24 mouse cellular contexts compared by ENCODE assay signal in genomic region chr4:118398400-118398799, GRCm38 (mm10). TPM values are rescaled to one million over a fixed set of nuclear protein-coding genes. Genes with fewer than 3 reads are reported as not detected.
DNase-seq lines count a peak whose midpoint lies in the region; ATAC-seq and TF ChIP-seq lines count a peak whose summit lies in the region.
"Had no signal": no experiment of that assay in that cellular context is flagged by ENCODE, and none has a peak within 500 bp of the region (broad histone marks: within the 10 kb centered on the region; RNA-seq: fewer than 3 reads in every experiment).

No protein-coding gene starts in this region.

- peak; percentile 26 for DNase-seq in liver, postnatal 0 days
- DNase-seq in liver, embryonic 11.5 days (ENCODE audit: low spot score), result no peak
- peak; percentile 90 for DNase-seq in lung, postnatal 0 days (ENCODE audit: low spot score)
- DNase-seq in lung, postnatal 36 days, result peak; percentile 83
- DNase-seq in midbrain, embryonic 10.5 days (ENCODE audit: low spot score), result no peak
- DNase-seq in hindbrain, embryonic 11.5 days (ENCODE audit: low spot score), result no peak
- no peak for DNase-seq in cerebellum, postnatal 36 days
- DNase-seq: adrenal gland, adult 8-10 months; cerebellum, adult 18-20 months; cerebellum, adult 9-11 months; gastrocnemius, adult 2 months; gastrocnemius, postnatal 36 days; heart, adult 18-20 months; heart, postnatal 14 days had no signal

- no peaks in the 10 kb centered on the region for H3K9me3 ChIP-seq in liver, postnatal 0 days (ENCODE audit: low read length)
- H3K9me3 ChIP-seq in liver, embryonic 11.5 days (ENCODE audit: control insufficient read depth, low read length), result no peaks in the 10 kb centered on the region
- no peaks in the 10 kb centered on the region for H3K9me3 ChIP-seq in lung, postnatal 0 days (ENCODE audit: low read length)
- no peaks in the 10 kb centered on the region for H3K9me3 ChIP-seq in midbrain, embryonic 10.5 days (replicated peaks)
- no peaks in the 10 kb centered on the region for H3K9me3 ChIP-seq in hindbrain, embryonic 11.5 days (ENCODE audit: control insufficient read depth, low read length)
- H3K9me3 ChIP-seq: embryonic facial prominence, embryonic 10.5 days; forebrain, embryonic 10.5 days; heart, embryonic 15.5 days had no signal

- no peak for TF ChIP-seq EP300 in liver, postnatal 0 days (IDR thresholded peaks at IDR 0.05; ENCODE audit: low read depth)
- peak; percentile 83 for TF ChIP-seq EP300 in lung, postnatal 0 days (IDR thresholded peaks at IDR 0.05)

- H3K36me3 ChIP-seq in liver, postnatal 0 days (replicated peaks; ENCODE audit: insufficient read depth, low read length), result peaks cover 81% of the 10 kb centered on the region
- H3K36me3 ChIP-seq in liver, embryonic 11.5 days (ENCODE audit: control insufficient read depth, insufficient read depth, low read length), result peaks cover 49% of the 10 kb centered on the region
- peaks cover 31% of the 10 kb centered on the region; the same call in 1 of the 2 replicates for H3K36me3 ChIP-seq in lung, postnatal 0 days (ENCODE audit: insufficient read depth, low read length)
- peaks cover 100% of the 10 kb centered on the region for H3K36me3 ChIP-seq in midbrain, embryonic 10.5 days
- H3K36me3 ChIP-seq in hindbrain, embryonic 11.5 days (ENCODE audit: control insufficient read depth, insufficient read depth, low read length), result 0 out of 2 replicates have a peak, but pooled peaks cover 6% of the 10 kb centered on the region

- H3K27ac ChIP-seq in liver, postnatal 0 days (ENCODE audit: low read depth), result 0 out of 2 replicates have a peak overlapping the region, but pooled peaks have one; percentile 5
- no peak overlapping the region for H3K27ac ChIP-seq in liver, embryonic 11.5 days (ENCODE audit: low read depth, low read length)
- peak overlapping the region; percentile 72; the same call in 1 of the 2 replicates for H3K27ac ChIP-seq in lung, postnatal 0 days (ENCODE audit: low read length)
- H3K27ac ChIP-seq in midbrain, embryonic 10.5 days (replicated peaks), result no peak overlapping the region
- H3K27ac ChIP-seq in hindbrain, embryonic 11.5 days (ENCODE audit: low read depth, low read length), result no peak overlapping the region
- H3K27ac ChIP-seq: embryonic facial prominence, embryonic 10.5 days; forebrain, embryonic 10.5 days; gastrocnemius, adult 2 months; heart, embryonic 15.5 days; hindbrain, embryonic 14.5 days had no signal

- ATAC-seq in liver, postnatal 0 days, result peak; percentile 23; the same call in 1 of the 2 replicates
- ATAC-seq in liver, embryonic 11.5 days (replicated peaks; ENCODE audit: low FRiP score), result no peak
- peak; percentile 85 for ATAC-seq in lung, postnatal 0 days
- peak; percentile 38; the same call in 1 of the 2 replicates for ATAC-seq in neutrophil, adult 5-6 weeks (ENCODE audit: extremely low read depth, insufficient number of reproducible peaks, low FRiP score, poor library complexity, severe bottlenecking)
- ATAC-seq in hindbrain, embryonic 11.5 days (ENCODE audit: low FRiP score), result no peak
- ATAC-seq: forebrain, embryonic 14.5 days; Patski had no signal

- WGBS in liver, postnatal 0 days (ENCODE audit: insufficient replicate concordance), result 74% methylated on average over 6 of the region's 6 CpGs
- WGBS in liver, embryonic 11.5 days, result 87% methylated on average over 6 of the region's 6 CpGs
- 71% methylated on average over 6 of the region's 6 CpGs for WGBS in lung, postnatal 0 days
- 95% methylated on average over 6 of the region's 6 CpGs for WGBS in midbrain, embryonic 10.5 days
- WGBS in hindbrain, embryonic 11.5 days, result 94% methylated on average over 6 of the region's 6 CpGs

- no peak overlapping the region for H3K4me3 ChIP-seq in liver, postnatal 0 days (ENCODE audit: low read depth, low read length)
- H3K4me3 ChIP-seq in liver, embryonic 11.5 days (ENCODE audit: low read depth, low read length), result no peak overlapping the region
- H3K4me3 ChIP-seq in lung, postnatal 0 days (ENCODE audit: low read depth, low read length), result no peak overlapping the region
- no peak overlapping the region for H3K4me3 ChIP-seq in midbrain, embryonic 10.5 days
- no peak overlapping the region for H3K4me3 ChIP-seq in hindbrain, embryonic 11.5 days (ENCODE audit: low read depth, low read length)
- H3K4me3 ChIP-seq: embryonic facial prominence, embryonic 10.5 days; erythroblast, embryonic 14.5 days; forebrain, embryonic 10.5 days; gastrocnemius, adult 2 months; heart, embryonic 15.5 days had no signal

- TF ChIP-seq CTCF in liver, postnatal 0 days (IDR thresholded peaks at IDR 0.05; ENCODE audit: low read depth), result no peak
- no peak for TF ChIP-seq CTCF in lung, postnatal 0 days (IDR thresholded peaks at IDR 0.05)

- no peak overlapping the region for H3K4me2 ChIP-seq in liver, postnatal 0 days (ENCODE audit: low read depth, low read length)
- no peak overlapping the region for H3K4me2 ChIP-seq in liver, embryonic 11.5 days
- no peak overlapping the region for H3K4me2 ChIP-seq in lung, postnatal 0 days (replicated peaks; ENCODE audit: low read depth, low read length)
- no peak overlapping the region for H3K4me2 ChIP-seq in hindbrain, embryonic 11.5 days (replicated peaks; ENCODE audit: low read depth, low read length)
- H3K4me2 ChIP-seq: heart, embryonic 11.5 days; heart, embryonic 15.5 days; hindbrain, embryonic 14.5 days had no signal

- H3K9ac ChIP-seq in liver, postnatal 0 days (replicated peaks), result no peak overlapping the region
- no peak overlapping the region for H3K9ac ChIP-seq in liver, embryonic 11.5 days (ENCODE audit: low read depth, low read length)
- no peak overlapping the region for H3K9ac ChIP-seq in lung, postnatal 0 days (replicated peaks; ENCODE audit: low read depth)
- H3K9ac ChIP-seq in hindbrain, embryonic 11.5 days (ENCODE audit: low read depth, low read length), result no peak overlapping the region
- H3K9ac ChIP-seq: heart, embryonic 15.5 days; hindbrain, embryonic 14.5 days had no signal

- no peaks in the 10 kb centered on the region for H3K27me3 ChIP-seq in liver, postnatal 0 days (ENCODE audit: insufficient read depth, low read length)
- H3K27me3 ChIP-seq in liver, embryonic 11.5 days (replicated peaks; ENCODE audit: control insufficient read depth, insufficient read depth, low read length), result no peaks in the 10 kb centered on the region
- no peaks in the 10 kb centered on the region for H3K27me3 ChIP-seq in lung, postnatal 0 days (replicated peaks; ENCODE audit: insufficient read depth, low read length)
- H3K27me3 ChIP-seq in midbrain, embryonic 10.5 days (ENCODE audit: low read depth, poor library complexity, severe bottlenecking), result no peaks in the 10 kb centered on the region
- H3K27me3 ChIP-seq in hindbrain, embryonic 11.5 days (ENCODE audit: control insufficient read depth, insufficient read depth, low read length), result no peaks in the 10 kb centered on the region
- H3K27me3 ChIP-seq: CH12.LX; heart, embryonic 15.5 days; Patski had no signal

- peaks cover 2% of the 10 kb centered on the region; the same call in 1 of the 2 replicates for H3K4me1 ChIP-seq in liver, postnatal 0 days (ENCODE audit: insufficient read depth)
- no peaks in the 10 kb centered on the region; the same call in 1 of the 2 replicates for H3K4me1 ChIP-seq in liver, embryonic 11.5 days (replicated peaks; ENCODE audit: control insufficient read depth, insufficient read depth, low read length)
- H3K4me1 ChIP-seq in lung, postnatal 0 days (ENCODE audit: insufficient read depth, low read depth, low read length), result 0 out of 2 replicates have a peak, but pooled peaks cover 3% of the 10 kb centered on the region
- no peaks in the 10 kb centered on the region for H3K4me1 ChIP-seq in midbrain, embryonic 10.5 days
- H3K4me1 ChIP-seq in hindbrain, embryonic 11.5 days (replicated peaks; ENCODE audit: control insufficient read depth, insufficient read depth, low read length), result no peaks in the 10 kb centered on the region
- H3K4me1 ChIP-seq: embryonic facial prominence, embryonic 10.5 days; forebrain, embryonic 10.5 days had no signal

RNA-seq across cellular contexts. Expression of gene Szt2, which starts 10.7 kb away (rescaled TPM):
- 1.2 and 1.9 TPM in 2 replicates for polyA plus RNA-seq in liver, postnatal 0 days (2015; fragmentation: Nextera tagmentation; extraction: Ambion mirVana)
- 7.5 and 10.4 TPM in 2 replicates for polyA plus RNA-seq in liver, embryonic 11.5 days (2014; fragmentation: Nextera tagmentation; extraction: Ambion mirVana)
- 6.1 TPM in 2 replicates for polyA plus RNA-seq in lung, postnatal 0 days (2015; fragmentation: Nextera tagmentation; extraction: Ambion mirVana)
- total RNA-seq in neutrophil, adult 5-6 weeks (2017), result 15.8 and 17.5 TPM in 2 replicates
- 6.4 and 9.1 TPM in 2 replicates for polyA plus RNA-seq in midbrain, embryonic 10.5 days (2016; fragmentation: Nextera tagmentation; extraction: Ambion mirVana)
- 9.3 and 12.9 TPM in 2 replicates for polyA plus RNA-seq in hindbrain, embryonic 11.5 days (2014; fragmentation: Nextera tagmentation; extraction: Ambion mirVana)

RNA-seq across cellular contexts. Expression of gene Med8, which starts 10.7 kb away (rescaled TPM):
- polyA plus RNA-seq in liver, postnatal 0 days (2015; fragmentation: Nextera tagmentation; extraction: Ambion mirVana), result 55.2 and 59.7 TPM in 2 replicates
- 141 and 149 TPM in 2 replicates for polyA plus RNA-seq in liver, embryonic 11.5 days (2014; fragmentation: Nextera tagmentation; extraction: Ambion mirVana)
- 90.5 and 95.8 TPM in 2 replicates for polyA plus RNA-seq in lung, postnatal 0 days (2015; fragmentation: Nextera tagmentation; extraction: Ambion mirVana)
- total RNA-seq in neutrophil, adult 5-6 weeks (2017), result 85.8 and 105 TPM in 2 replicates
- polyA plus RNA-seq in midbrain, embryonic 10.5 days (2016; fragmentation: Nextera tagmentation; extraction: Ambion mirVana), result 160 and 170 TPM in 2 replicates
- polyA plus RNA-seq in hindbrain, embryonic 11.5 days (2014; fragmentation: Nextera tagmentation; extraction: Ambion mirVana), result 154 and 158 TPM in 2 replicates

RNA-seq across cellular contexts. Expression of gene Elovl1, which starts 29.5 kb away (rescaled TPM):
- 48.4 and 51.5 TPM in 2 replicates for polyA plus RNA-seq in liver, postnatal 0 days (2015; fragmentation: Nextera tagmentation; extraction: Ambion mirVana)
- polyA plus RNA-seq in liver, embryonic 11.5 days (2014; fragmentation: Nextera tagmentation; extraction: Ambion mirVana), result 153 and 161 TPM in 2 replicates
- polyA plus RNA-seq in lung, postnatal 0 days (2015; fragmentation: Nextera tagmentation; extraction: Ambion mirVana), result 351 and 356 TPM in 2 replicates
- total RNA-seq in neutrophil, adult 5-6 weeks (2017), result 59.4 and 60.7 TPM in 2 replicates
- 45.3 and 47.0 TPM in 2 replicates for polyA plus RNA-seq in midbrain, embryonic 10.5 days (2016; fragmentation: Nextera tagmentation; extraction: Ambion mirVana)
- polyA plus RNA-seq in hindbrain, embryonic 11.5 days (2014; fragmentation: Nextera tagmentation; extraction: Ambion mirVana), result 42.1 and 46.8 TPM in 2 replicates

RNA-seq across cellular contexts. Expression of gene Cdc20, which starts 38.8 kb away (rescaled TPM):
- 53.9 and 63.0 TPM in 2 replicates for polyA plus RNA-seq in liver, postnatal 0 days (2015; fragmentation: Nextera tagmentation; extraction: Ambion mirVana)
- polyA plus RNA-seq in liver, embryonic 11.5 days (2014; fragmentation: Nextera tagmentation; extraction: Ambion mirVana), result 315 and 340 TPM in 2 replicates
- 16.5 and 20.2 TPM in 2 replicates for polyA plus RNA-seq in lung, postnatal 0 days (2015; fragmentation: Nextera tagmentation; extraction: Ambion mirVana)
- total RNA-seq in neutrophil, adult 5-6 weeks (2017), result 2.3 and 2.7 TPM in 2 replicates
- 403 and 424 TPM in 2 replicates for polyA plus RNA-seq in midbrain, embryonic 10.5 days (2016; fragmentation: Nextera tagmentation; extraction: Ambion mirVana)
- 236 and 259 TPM in 2 replicates for polyA plus RNA-seq in hindbrain, embryonic 11.5 days (2014; fragmentation: Nextera tagmentation; extraction: Ambion mirVana)

RNA-seq across cellular contexts. Expression of gene Mpl, which starts 58.9 kb away (rescaled TPM):
- 9.0 and 9.3 TPM in 2 replicates for polyA plus RNA-seq in liver, postnatal 0 days (2015; fragmentation: Nextera tagmentation; extraction: Ambion mirVana)
- 32.7 and 35.9 TPM in 2 replicates for polyA plus RNA-seq in liver, embryonic 11.5 days (2014; fragmentation: Nextera tagmentation; extraction: Ambion mirVana)
- 1.1 TPM in 2 replicates for polyA plus RNA-seq in lung, postnatal 0 days (2015; fragmentation: Nextera tagmentation; extraction: Ambion mirVana)
- 1.7 and 2.0 TPM in 2 replicates for total RNA-seq in neutrophil, adult 5-6 weeks (2017)
- 1.0 and 1.8 TPM in 2 replicates for polyA plus RNA-seq in midbrain, embryonic 10.5 days (2016; fragmentation: Nextera tagmentation; extraction: Ambion mirVana)
- polyA plus RNA-seq in hindbrain, embryonic 11.5 days (2014; fragmentation: Nextera tagmentation; extraction: Ambion mirVana), result 1.3 and 1.5 TPM in 2 replicates
- total RNA-seq: CH12.LX; gastrocnemius, adult 2 months; gastrocnemius, postnatal 36 days had no signal
- polyA plus RNA-seq: Patski had no signal

Comparison
In these comparisons a context has a peak if more than half of its experiments do, and no peak if none do; other contexts are left out.
1. ATAC-seq: peak in liver, postnatal 0 days (single experiment), lung, postnatal 0 days (single experiment) and neutrophil, adult 5-6 weeks (single experiment); none in liver, embryonic 11.5 days (single experiment) and hindbrain, embryonic 11.5 days (single experiment).
2. DNase-seq: peak in liver, postnatal 0 days (single experiment), lung, postnatal 0 days (single experiment) and lung, postnatal 36 days (single experiment); none in liver, embryonic 11.5 days (single experiment), midbrain, embryonic 10.5 days (single experiment), hindbrain, embryonic 11.5 days (single experiment) and cerebellum, postnatal 36 days (0 of 2).
3. H3K27ac ChIP-seq: peak in liver, postnatal 0 days (single experiment) and lung, postnatal 0 days (single experiment); none in liver, embryonic 11.5 days (single experiment), midbrain, embryonic 10.5 days (single experiment) and hindbrain, embryonic 11.5 days (single experiment).